Mouse (Mus musculus) layer of hippocampus, adult 6 months (tissue): Measurements from ENCODE around the gene Tmem199. TPM values are rescaled to one million over a fixed set of nuclear protein-coding genes. Genes with fewer than 3 reads are reported as not detected.

ENCODE experiments used
- long read RNA-seq, 2 experiments: library from polyadenylated mRNA; unstranded; transcript quantifications; one replicate each; pipeline ENCODE4 v2.0.0; 2019 to 2020
- polyA plus RNA-seq: library from polyadenylated mRNA; unstranded; fragments of <200 nt; fragmentation: Nextera tagmentation; gene quantifications from 2 replicates; pipeline ENCODE4 v1.2.3, GENCODE M21; 2021

Gene Tmem199
- polyA plus RNA-seq: 63.3 and 66.5 TPM in 2 replicates
- long read RNA-seq, experiment 1, transcript Tmem199-201 (6 exons, 1,347 nt): major isoform, 65 of 70 reads
- long read RNA-seq, experiment 1, partial matches to known transcripts: 0 of 70 reads
- long read RNA-seq, experiment 1, other reads (novel, unspliced or antisense): 5 of 70 reads
- long read RNA-seq, experiment 2, transcript Tmem199-201 (6 exons, 1,347 nt): major isoform, 140 of 147 reads
- long read RNA-seq, experiment 2, partial matches to known transcripts: 1 of 147 reads
- long read RNA-seq, experiment 2, other reads (novel, unspliced or antisense): 5 of 147 reads

DNA sequence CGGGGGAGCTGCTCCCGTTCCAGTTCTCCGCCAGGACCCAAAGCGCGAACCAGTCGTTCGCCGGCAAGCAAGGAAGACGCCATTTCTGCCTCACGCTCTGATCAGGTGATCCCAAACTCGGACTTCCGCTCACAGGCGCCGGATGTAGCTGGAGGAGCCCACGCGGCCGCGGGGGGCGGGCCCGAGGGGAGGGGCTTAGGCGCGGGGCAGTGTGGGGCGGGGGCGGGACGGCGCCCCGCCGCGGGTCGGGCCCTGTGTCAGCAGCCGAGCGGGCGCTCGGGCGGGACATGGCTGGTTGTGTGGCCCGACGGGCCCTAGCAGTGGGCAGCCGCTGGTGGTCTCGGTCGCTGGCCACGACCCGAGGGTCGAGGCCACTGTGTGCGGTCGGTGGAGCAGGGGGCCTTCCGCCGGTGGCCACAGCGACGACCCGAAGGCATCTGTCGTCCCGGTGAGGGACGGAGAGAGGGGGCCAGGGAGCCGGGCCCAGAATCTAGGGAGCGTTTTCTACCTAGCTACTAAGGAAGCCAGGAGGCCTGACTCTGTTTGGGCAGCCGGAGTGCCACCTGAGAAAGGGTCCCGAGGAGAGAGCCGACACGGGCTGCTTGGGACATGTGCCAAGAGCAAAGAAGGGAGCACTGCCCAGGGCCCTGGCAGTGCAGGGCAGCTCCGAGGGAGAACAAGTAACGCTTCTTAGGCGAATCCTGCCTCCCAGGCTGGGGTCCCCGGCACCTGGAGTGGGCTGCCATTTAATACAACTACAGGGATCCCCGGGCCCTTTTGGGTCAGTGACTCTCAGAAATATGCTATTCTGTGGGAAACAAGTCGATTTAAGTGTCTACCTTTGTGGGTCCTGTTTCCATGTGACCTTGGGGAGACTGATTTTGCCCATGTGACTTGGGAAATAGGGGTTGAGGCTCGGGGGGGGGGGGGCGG is at the start of gene Tmem199, which contains the start of gene Poldip2:
Gene Tmem199, minus strand, starts transcription at position 148 of the 933 bp plus-strand sequence.
Gene Poldip2, plus strand, starts transcription at position 169 of the 933 bp plus-strand sequence.

DNA sequence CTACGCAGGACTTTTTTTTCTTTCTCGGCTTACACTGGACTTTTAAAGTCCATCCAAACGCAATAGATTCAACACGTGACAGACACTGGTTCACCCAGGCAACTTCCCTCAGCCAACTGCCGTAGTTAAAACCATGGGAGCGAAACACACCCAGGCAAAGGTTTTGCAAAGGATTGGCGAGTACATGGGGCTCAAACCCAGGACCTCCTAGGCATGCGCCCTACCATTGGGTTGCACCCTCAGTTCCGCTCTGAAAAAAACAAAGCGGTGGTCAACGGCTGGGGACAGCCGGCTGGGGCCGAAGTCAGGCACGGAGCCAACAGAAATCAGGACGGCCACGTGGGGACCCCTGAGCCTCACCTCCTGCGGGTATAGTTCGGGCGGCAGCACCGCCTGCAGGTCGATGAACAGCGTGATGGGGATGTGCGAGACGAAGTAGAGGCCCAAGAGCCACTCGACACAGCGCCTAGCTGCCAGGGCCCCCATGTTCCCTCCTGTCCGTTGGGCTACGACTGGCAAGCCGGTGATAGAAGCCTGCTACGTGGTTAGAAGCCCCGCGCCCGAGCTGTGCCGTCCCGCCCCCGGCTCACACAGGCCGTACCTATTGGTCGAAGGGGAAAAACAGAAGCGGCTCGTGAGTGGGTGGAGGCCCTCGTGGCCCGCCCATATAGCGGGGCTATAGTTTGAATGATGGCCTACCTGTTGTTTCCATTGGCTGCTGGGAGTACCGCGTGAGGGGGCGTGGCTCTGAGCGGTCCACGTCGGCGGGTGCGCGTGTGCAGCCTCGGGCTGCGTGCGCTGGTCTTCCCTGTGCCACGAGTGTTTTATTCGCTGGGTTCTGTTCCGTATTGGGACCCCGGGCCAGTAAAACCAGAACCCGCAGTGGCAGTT is 38.4 kb upstream of the Tmem199 start, which contains the start of gene Tmem97:
Gene Tmem97, minus strand, starts transcription at position 610 of the 891 bp plus-strand sequence.

DNA sequence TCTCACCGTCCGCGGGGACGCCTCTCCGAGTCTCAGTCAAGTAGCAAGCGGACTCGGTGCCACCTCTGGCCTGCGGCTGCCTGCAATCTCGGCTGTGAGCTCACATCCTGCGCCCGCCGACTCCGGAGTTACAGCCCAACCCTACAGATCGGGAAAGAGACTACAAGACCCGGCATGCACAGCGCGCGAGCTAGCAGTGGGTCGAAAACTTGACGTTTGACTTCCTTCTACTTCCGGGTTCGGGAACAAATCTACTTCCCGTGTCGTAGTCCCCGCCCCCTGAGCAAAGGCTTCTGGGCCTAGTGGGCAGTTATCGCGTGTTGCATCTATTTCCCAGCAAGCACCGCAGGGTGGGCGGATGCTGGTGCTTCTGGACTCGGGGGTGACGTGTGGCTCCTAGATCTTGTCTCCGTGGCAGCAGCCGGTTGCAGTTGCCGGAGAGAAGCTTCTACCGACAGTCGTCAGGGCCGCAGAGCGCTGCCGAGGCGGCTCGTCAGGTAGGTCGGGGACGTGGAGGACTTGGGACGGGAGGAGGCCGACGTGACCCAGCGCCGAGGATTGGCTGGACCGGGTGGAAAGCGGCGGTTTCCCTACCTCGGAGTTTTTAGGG is 24.2 kb upstream of the Tmem199 start, which contains the start of the genes Tnfaip1 and Ift20:
Gene Tnfaip1, minus strand, starts transcription at position 253 of the 610 bp plus-strand sequence.
Gene Ift20, plus strand, starts transcription at position 282 of the 610 bp plus-strand sequence.

DNA sequence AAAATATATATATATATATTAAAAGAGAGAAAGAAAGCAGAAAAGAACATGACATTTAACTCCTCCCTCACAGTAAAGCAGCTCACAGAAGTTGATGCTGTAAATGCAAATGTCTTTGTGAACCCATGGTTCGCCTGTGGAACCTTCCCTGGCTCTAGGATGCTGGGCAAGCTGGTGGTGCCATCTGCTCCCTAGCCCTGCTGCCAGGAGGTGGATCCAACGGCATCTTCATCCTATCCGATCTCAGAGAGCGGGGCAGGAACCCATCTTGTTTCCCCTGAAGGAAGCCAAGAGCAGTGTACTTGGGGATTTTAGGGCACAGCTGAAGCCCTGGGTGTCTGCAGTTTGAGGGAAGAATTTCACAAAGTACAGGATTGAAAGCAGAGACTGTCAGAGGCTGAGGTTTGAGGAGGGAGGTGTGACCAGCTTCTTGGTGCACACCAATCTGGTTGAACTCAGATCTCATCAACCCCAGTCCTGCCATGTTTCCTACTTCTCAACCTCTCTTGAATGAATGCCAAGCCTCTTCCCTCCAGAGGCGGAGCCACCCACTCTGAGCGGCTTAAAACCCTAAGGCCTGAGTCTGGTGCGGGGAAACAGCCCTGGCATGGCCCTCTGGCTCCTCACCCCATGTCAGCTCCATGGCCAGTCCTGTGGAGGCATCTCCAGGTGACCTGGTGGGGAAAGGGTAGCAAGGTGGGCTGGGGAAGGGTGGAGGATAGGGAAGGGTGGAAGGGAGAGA is 8.9 kb downstream of the Tmem199 start, which contains the start of gene Sebox:
Gene Sebox, plus strand, starts transcription at position 539 of the 742 bp plus-strand sequence.

DNA sequence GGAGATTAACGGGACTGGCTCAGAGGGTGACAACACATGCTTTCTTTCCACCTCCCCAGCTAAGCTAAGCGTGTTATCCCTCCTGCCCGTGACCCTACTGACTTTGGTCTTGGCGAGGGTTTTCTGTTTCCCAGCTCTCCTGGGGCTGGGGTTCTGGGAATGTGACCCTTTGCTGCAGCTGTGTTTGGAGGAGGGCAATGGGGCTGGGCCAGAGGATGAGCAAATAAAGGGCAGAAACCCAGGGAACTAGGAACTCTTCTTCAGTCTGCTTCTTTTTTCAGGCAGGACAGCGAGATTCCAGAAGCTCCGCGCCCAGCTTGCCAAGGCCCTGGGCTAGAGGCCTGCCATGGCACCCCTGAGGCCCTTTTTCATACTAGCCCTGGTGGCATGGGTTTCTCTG is 13.0 kb downstream of the Tmem199 start, which contains the start of gene Vtn:
Gene Vtn, plus strand, starts transcription at position 88 of the 400 bp plus-strand sequence.

DNA sequence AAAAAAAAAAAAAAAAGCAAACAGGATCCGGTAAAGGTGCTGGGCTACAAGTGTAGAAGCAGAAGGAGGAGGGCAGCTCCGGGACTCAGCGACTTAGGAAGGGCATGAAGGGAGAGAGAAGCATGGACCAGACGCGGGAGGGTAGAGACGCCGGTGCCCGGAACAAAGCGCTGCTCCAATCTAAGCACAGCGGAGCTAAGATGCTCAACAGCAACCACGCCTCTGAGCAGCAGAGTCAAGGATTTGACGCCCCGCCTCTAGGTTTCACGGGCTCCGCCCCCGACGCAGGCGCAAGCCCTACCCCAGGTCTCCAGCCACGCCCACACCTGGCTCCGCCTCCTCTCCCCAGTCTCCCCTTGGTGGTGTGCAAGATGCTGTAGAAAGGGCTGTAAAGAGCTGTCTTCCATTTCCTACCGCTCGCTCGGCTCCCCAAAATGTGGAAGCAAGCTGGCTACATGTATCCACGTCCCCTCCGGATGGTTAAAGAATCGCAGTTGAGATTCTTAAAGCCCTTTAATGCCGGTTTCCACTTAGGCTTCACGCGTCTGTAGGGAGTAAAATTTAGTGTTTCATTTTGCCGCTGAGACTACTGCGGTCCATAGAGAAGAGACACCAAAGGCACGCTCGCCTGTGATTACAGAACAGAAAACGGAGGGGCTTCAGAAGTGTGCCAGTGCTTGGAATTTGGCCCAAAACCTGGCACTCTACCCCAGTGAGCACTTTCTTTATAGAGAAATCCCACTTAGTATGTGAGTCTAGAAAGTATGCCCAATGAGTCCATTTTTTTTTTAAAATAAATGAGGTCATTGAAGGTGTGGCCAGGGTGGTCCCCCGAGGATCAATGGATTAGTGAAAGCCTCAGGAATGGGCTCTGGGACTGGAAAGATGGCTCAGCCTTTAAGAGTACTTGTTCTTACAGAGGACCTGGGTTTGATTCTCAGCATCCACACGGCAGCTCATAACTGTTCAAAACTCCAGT is 14.1 kb downstream of the Tmem199 start, which contains the start of gene Sarm1:
Gene Sarm1, minus strand, starts transcription at position 211 of the 979 bp plus-strand sequence.

DNA sequence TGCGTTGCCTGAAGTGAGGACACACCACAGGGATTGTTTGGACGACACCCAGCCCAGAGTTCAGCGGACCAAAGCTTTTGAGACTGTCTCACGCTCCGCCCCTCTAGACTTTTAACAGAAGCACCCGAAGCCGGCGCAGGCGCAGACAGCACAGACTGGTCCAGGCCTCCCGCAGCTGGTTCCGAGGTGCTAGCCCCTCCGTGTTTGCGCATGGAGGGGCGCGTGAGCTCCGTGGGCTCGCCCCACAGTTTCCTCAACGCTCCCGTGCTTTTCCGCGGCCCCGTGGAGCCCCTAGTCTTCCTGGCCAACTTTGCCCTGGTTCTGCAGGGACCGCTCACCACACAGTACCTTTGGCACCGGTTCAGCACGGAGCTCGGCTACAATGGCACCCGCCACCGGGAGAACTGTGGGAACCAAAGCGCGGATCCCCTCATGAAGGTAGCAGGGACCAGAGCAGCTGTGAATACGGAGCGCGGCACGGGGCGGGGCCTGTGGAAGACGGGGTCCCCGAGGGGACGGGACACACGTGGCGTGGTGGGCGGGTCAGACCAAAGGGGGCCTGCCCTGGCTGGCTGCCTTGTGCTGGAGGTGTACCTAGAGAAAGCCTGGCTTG is 46.3 kb downstream of the Tmem199 start, which contains the start of gene Slc46a1:
Gene Slc46a1, plus strand, starts transcription at position 130 of the 613 bp plus-strand sequence.

Other genes starting within 250 kb of the Tmem199 start
- gene BC030499, start 221.3 kb downstream of the Tmem199 start, polyA plus RNA-seq: 0.56 and 0.58 TPM in 2 replicates
- 1.7 and 3.1 TPM in 2 replicates for gene Spag5, start 210.6 kb downstream of the Tmem199 start, polyA plus RNA-seq
- 1,621 and 1,706 TPM in 2 replicates for gene Aldoc, start 189.2 kb downstream of the Tmem199 start, polyA plus RNA-seq
- gene Pigs, start 183.8 kb downstream of the Tmem199 start, polyA plus RNA-seq: 81.1 and 86.7 TPM in 2 replicates
- gene Unc119, start 168.7 kb downstream of the Tmem199 start, polyA plus RNA-seq: 7.4 and 9.1 TPM in 2 replicates
- not detected in 2 replicates for gene Foxn1, start 125.6 kb downstream of the Tmem199 start, polyA plus RNA-seq
- 0.05 TPM in 1 of 2 replicates, not detected in the other for gene Slc13a2, start 90.0 kb downstream of the Tmem199 start, polyA plus RNA-seq
- 19.4 and 22.6 TPM in 2 replicates for gene Slc46a1, start 46.5 kb downstream of the Tmem199 start, polyA plus RNA-seq
- gene Sarm1, start 14.4 kb downstream of the Tmem199 start, polyA plus RNA-seq: 18.9 and 21.1 TPM in 2 replicates
- gene Vtn, start 13.1 kb downstream of the Tmem199 start, polyA plus RNA-seq: 44.3 and 58.5 TPM in 2 replicates
- 5.8 and 6.2 TPM in 2 replicates for gene Sebox, start 8.7 kb downstream of the Tmem199 start, polyA plus RNA-seq
- 161 and 169 TPM in 2 replicates for gene Poldip2, start within 50 bp of the Tmem199 start, polyA plus RNA-seq
- gene Tnfaip1, start 24.2 kb upstream of the Tmem199 start, polyA plus RNA-seq: 20.6 and 20.8 TPM in 2 replicates
- gene Ift20, start 24.2 kb upstream of the Tmem199 start, polyA plus RNA-seq: 137 and 139 TPM in 2 replicates
- 25.3 and 31.4 TPM in 2 replicates for gene Tmem97, start 38.6 kb upstream of the Tmem199 start, polyA plus RNA-seq
- 13.8 and 19.8 TPM in 2 replicates for gene Nlk, start 185.2 kb upstream of the Tmem199 start, polyA plus RNA-seq
- 62.4 and 67.1 TPM in 2 replicates for gene Ccnq, start 239.6 kb upstream of the Tmem199 start, polyA plus RNA-seq